Mouse (Mus musculus) C2C12 (cell line): ENCODE measurements around the gene Nxn.
A peak's percentile ranks its signal among the peaks of the same experiment; 100 is the strongest.

Experiments used
- CEBPB ChIP-seq: IDR thresholded peaks from one replicate; pipeline ENCODE4 v1.6.1; 2011; ENCODE audit warnings: low read depth, mild to moderate bottlenecking, control low read depth, moderate library complexity
- CTCF ChIP-seq: IDR thresholded peaks from one replicate; pipeline ENCODE4 v1.5.1; 2011; ENCODE audit not compliant: control insufficient read depth, insufficient read depth, insufficient read length
- MAX ChIP-seq: IDR thresholded peaks from one replicate; pipeline ENCODE4 v1.6.1; 2011; ENCODE audit warnings: mild to moderate bottlenecking, control low read depth
- MYOD1 ChIP-seq: IDR thresholded peaks from one replicate; pipeline ENCODE4 v1.6.1; 2011; ENCODE audit warnings: low read depth; ENCODE audit not compliant: control insufficient read depth, insufficient read length
- MYOG ChIP-seq: IDR thresholded peaks from one replicate; pipeline ENCODE4 v1.6.1; 2011; ENCODE audit not compliant: control insufficient read depth, insufficient read length; ENCODE audit errors: extremely low read depth
- USF1 ChIP-seq: IDR thresholded peaks from one replicate; pipeline ENCODE4 v1.6.1; 2011; ENCODE audit warnings: low read depth, mild to moderate bottlenecking, control low read depth, moderate library complexity

GRCm38 (mm10) chr11:76261224-76261623 lies 137.7 kb downstream of the Nxn start:
- TF ChIP-seq CTCF (no peak), MYOD1 (no peak), USF1 (no peak), MAX (peak; percentile 15), CEBPB (peak; percentile 26), MYOG (no peak)
